Mouse (Mus musculus) embryonic facial prominence, embryonic 14.5 days (tissue): Measurements from ENCODE around the gene Zfp58. TPM values are rescaled to one million over a fixed set of nuclear protein-coding genes. Genes with fewer than 3 reads are reported as not detected.

Experiments used
- ATAC-seq: fragments of 200-750 bp; cut with Nextera tagmentation; 2 replicates; pipeline ENCODE4 v1.8.0; 2017; ENCODE audit warnings: low read depth, moderate number of reproducible peaks, moderate TSS enrichment
- DNase-seq: peaks from one replicate; pipeline ENCODE4 v3.0.0-alpha.2; 2015; ENCODE audit warnings: low spot score
- H3K27ac ChIP-seq: fragments of 300-500 bp; sonication (generic); replicated peaks from 2 replicates; pipeline ENCODE4 v1.5.1; 2014; ENCODE audit warnings: low read depth, mild to moderate bottlenecking, low read length, moderate library complexity
- H3K27me3 ChIP-seq: fragments of 300-500 bp; sonication (generic); replicated peaks from 2 replicates; pipeline ENCODE4 v1.6.1; 2014; ENCODE audit warnings: low read length; ENCODE audit not compliant: control insufficient read depth, insufficient read depth
- H3K36me3 ChIP-seq: fragments of 300-500 bp; sonication (generic); 2 replicates; pipeline ENCODE4 v1.6.1; 2014; ENCODE audit warnings: low read length, mixed read lengths; ENCODE audit not compliant: control insufficient read depth, insufficient read depth
- H3K4me1 ChIP-seq: fragments of 300-500 bp; sonication (generic); 2 replicates; pipeline ENCODE4 v1.6.1; 2014; ENCODE audit warnings: antibody characterized with exemption, low read length; ENCODE audit not compliant: control insufficient read depth, insufficient read depth
- H3K4me2 ChIP-seq: fragments of 300-500 bp; sonication (generic); 2 replicates; pipeline ENCODE4 v1.6.1; 2014; ENCODE audit warnings: low read depth, mild to moderate bottlenecking, low read length, moderate library complexity, mixed read lengths
- H3K4me3 ChIP-seq: fragments of 300-500 bp; sonication (generic); 2 replicates; pipeline ENCODE4 v1.5.1; 2014; ENCODE audit warnings: low read depth, mild to moderate bottlenecking, low read length
- H3K9ac ChIP-seq: fragments of 300-500 bp; sonication (generic); 2 replicates; pipeline ENCODE4 v1.6.1; 2014; ENCODE audit warnings: low read depth, mild to moderate bottlenecking, low read length, moderate library complexity, mixed read lengths
- H3K9me3 ChIP-seq: fragments of 300-500 bp; sonication (generic); 2 replicates; pipeline ENCODE4 v1.6.1; 2016; ENCODE audit warnings: low read length; ENCODE audit not compliant: control insufficient read depth
- WGBS: fragments of 180-500 bp; shearing (Covaris S2); extraction: QIAGEN DNeasy Blood & Tissue Kit; methylation state at CpG from one replicate; pipeline ENCODE4 v1.1.7; 2014; 5-methylcytosine and 5-hydroxymethylcytosine counted together
- polyA plus RNA-seq: library from polyadenylated mRNA; unstranded; fragments of >200 nt; fragmentation: Nextera tagmentation; extraction: Ambion mirVana; gene quantifications from 2 replicates; pipeline ENCODE4 v1.2.1, GENCODE M21; 2014

Zfp58 gene
- polyA plus RNA-seq = 11.2 and 13.8 TPM in 2 replicates

DNA sequence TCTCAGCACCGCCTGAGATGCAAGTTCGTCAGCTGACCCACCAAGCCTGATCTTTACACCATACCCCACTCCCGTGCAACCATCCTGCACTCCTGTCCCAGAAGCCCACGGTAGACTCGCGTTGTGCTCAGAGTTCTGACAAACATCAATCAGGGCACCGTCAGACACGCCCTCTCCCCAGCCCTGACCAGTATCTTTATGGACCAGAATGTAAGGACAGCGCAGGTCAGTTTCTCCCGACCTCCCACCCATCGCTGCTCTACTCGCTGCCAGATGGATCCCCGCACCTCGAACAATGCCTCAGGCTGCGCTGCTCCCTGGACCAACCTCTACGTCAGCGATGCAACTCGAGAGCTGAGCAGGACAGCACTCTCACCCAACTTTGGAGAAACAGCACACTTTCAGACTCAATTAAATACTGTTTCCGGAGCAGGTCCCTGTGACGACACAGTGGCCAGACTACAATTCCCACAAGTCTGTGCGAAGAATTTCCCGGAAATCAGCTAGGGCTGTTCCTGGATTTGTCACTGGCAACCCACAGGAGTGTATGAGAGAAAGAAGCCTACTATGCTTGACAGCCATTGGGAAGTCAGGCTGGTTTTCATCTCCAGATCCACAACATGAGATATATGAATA, at the start of gene Zfp58:
Gene Zfp58 (minus strand): TSS at position 472 of the 636 bp plus-strand sequence.
- Histone ChIP-seq H3K27ac (peak within 1 kb of the TSS; percentile 61), H3K4me1 (no peaks in the 10 kb centered on the region), H3K9ac (peak within 1 kb of the TSS; percentile 80), H3K4me2 (peak within 1 kb of the TSS; percentile 82), H3K36me3 (peaks cover 13% of the 10 kb centered on the region), H3K9me3 (0 out of 2 replicates have a peak, but pooled peaks cover 6% of the 10 kb centered on the region), H3K27me3 (no peaks in the 10 kb centered on the region), H3K4me3 (peak within 1 kb of the TSS; percentile 81)
- WGBS = under 1% methylated on average over 22 of the region's 22 CpGs
- ATAC-seq (peak; percentile 98), DNase-seq (peak; percentile 95)

- ATAC-seq = no peak
- Histone ChIP-seq H3K27ac (no peak overlapping the region), H3K36me3 (peaks cover 45% of the 10 kb centered on the region), H3K4me1 (no peaks in the 10 kb centered on the region), H3K9me3 (peaks cover 8% of the 10 kb centered on the region; the same call in 1 of the 2 replicates), H3K9ac (no peak overlapping the region), H3K27me3 (no peaks in the 10 kb centered on the region), H3K4me3 (no peak overlapping the region), H3K4me2 (no peak overlapping the region)
- 93% methylated on average over 1 of the region's 1 CpGs for WGBS
- DNase-seq = no peak
Observed at GRCm38 (mm10) chr13:67545941-67546340, 45.6 kb upstream of the Zfp58 start.

DNA sequence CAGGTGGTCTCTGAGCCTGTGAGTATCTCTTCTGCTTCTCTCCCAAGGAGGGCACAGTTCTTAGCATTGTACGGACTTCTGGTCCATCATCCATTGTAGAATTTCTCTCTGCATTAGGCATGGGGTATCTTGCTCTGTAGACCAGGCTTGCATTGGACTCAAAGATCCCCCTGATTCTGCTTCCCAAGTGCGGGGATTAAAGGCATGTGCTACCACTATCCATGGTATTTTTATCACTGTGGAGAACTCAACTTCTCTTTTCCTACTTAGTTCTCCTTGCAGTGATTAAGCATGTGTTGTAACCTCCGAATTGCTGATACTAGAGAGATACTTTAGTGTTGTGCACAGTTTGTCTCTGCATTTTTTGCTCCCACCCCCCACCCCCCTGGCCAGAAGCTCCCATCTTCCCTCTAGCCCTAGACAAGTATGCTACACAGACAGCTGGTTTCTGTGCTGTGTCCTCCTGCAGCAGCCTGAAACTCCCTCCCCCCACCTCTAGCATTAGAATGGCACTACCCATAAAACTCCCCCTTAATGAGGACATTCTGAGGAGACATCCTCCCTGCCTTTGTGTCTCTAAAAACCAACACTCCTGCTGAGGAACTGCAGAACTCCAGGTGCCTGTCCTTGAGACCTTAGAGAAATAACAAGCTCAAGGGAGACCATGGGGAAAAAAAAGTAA, 26.8 kb upstream of the Zfp58 start:
- Histone ChIP-seq H3K9ac (no peak overlapping the region), H3K27me3 (no peaks in the 10 kb centered on the region), H3K9me3 (no peaks in the 10 kb centered on the region), H3K4me3 (no peak overlapping the region), H3K4me1 (peaks cover 13% of the 10 kb centered on the region), H3K36me3 (no peaks in the 10 kb centered on the region), H3K4me2 (no peak overlapping the region), H3K27ac (no peak overlapping the region)
- WGBS = 85% methylated on average over 3 of the region's 3 CpGs
- DNase-seq (no peak), ATAC-seq (no peak)

- H3K4me1 ChIP-seq = peaks cover 13% of the 10 kb centered on the region
- H3K27me3 ChIP-seq = no peaks in the 10 kb centered on the region
- 0% methylated on average over 27 of the region's 27 CpGs for WGBS
- H3K9ac ChIP-seq = peak within 1 kb of the TSS; percentile 87
- no peaks in the 10 kb centered on the region for H3K9me3 ChIP-seq
- peak within 1 kb of the TSS; percentile 83 for H3K4me2 ChIP-seq
- H3K27ac ChIP-seq = peak within 1 kb of the TSS; percentile 68; the same call in 1 of the 2 replicates
- peak; percentile 98 for DNase-seq
- H3K4me3 ChIP-seq = peak within 1 kb of the TSS; percentile 90
- ATAC-seq = peak; percentile 99
- H3K36me3 ChIP-seq = peaks cover 9% of the 10 kb centered on the region
Observed at GRCm38 (mm10) chr13:67525753-67526410, 25.5 kb upstream of the Zfp58 start, which contains the start of the genes Gm26965 and Zfp87. TSS of gene Gm26965 (minus strand) at chr13:67526151. TSS of gene Zfp87 (minus strand) at chr13:67526177.

DNA sequence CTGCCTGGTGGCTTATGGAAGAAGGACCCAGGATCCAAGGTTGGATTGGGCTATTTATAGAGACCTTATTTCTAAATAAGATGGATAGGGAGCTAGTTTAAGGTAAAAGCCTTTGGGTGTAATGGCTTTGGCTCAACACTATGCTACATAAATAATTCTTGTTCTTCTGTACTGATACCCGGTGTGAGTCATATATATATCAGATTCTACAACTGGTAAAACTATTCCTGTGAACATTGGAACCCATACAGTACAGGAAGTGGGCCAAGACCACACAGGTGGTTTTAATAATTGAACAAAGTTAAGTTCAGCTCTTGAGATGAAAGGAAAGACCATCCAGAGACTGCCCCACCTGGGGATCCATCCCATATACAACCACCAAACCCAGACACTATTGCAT, 553 bp upstream of the Zfp58 start:
- ATAC-seq = no peak
- 83% methylated on average over 1 of the region's 1 CpGs for WGBS
- no peak for DNase-seq
- Histone ChIP-seq H3K9me3 (0 out of 2 replicates have a peak, but pooled peaks cover 1% of the 10 kb centered on the region), H3K9ac (no peak overlapping the region), H3K27ac (no peak overlapping the region), H3K4me2 (no peak overlapping the region), H3K27me3 (no peaks in the 10 kb centered on the region), H3K4me1 (no peaks in the 10 kb centered on the region), H3K36me3 (0 out of 2 replicates have a peak, but pooled peaks cover 6% of the 10 kb centered on the region), H3K4me3 (no peak overlapping the region)

DNA sequence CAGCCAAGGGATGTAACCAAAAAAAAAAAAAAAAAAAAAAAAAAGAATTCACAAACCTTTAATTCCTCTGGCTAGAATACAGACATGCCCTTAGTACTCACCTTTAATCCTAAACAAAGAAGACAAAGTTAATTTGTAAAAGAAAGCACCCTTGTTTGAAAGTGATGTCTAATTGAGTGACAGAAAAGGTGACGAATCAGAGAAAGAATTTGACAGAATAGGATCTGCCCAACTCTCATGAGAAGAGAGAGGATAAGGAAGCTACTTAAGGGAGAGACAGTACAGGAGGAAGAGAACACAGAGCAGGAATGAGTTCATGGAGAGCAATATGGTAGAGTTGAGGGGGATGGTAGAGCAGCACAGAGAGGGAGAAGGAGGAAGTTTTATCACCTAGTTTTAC, 4.7 kb downstream of the Zfp58 start:
- Histone ChIP-seq H3K27me3 (no peaks in the 10 kb centered on the region), H3K9ac (no peak overlapping the region), H3K4me2 (no peak overlapping the region), H3K4me3 (no peak overlapping the region), H3K4me1 (no peaks in the 10 kb centered on the region), H3K36me3 (peaks cover 57% of the 10 kb centered on the region), H3K27ac (no peak overlapping the region), H3K9me3 (peaks cover 44% of the 10 kb centered on the region)
- no peak for ATAC-seq
- 97% methylated on average over 1 of the region's 1 CpGs for WGBS
- DNase-seq = no peak

GRCm38 (mm10) chr13:67484424-67484811, 15.9 kb downstream of the Zfp58 start:
- Histone ChIP-seq H3K27ac (no peak overlapping the region), H3K4me3 (peak overlapping the region; percentile 53), H3K36me3 (peaks cover 20% of the 10 kb centered on the region), H3K4me1 (no peaks in the 10 kb centered on the region), H3K4me2 (peak overlapping the region; percentile 57), H3K27me3 (no peaks in the 10 kb centered on the region), H3K9me3 (0 out of 2 replicates have a peak, but pooled peaks cover 5% of the 10 kb centered on the region), H3K9ac (peak overlapping the region; percentile 60; the same call in 1 of the 2 replicates)
- DNase-seq (no peak), ATAC-seq (peak; percentile 54)
- WGBS = 42% methylated on average over 8 of the region's 8 CpGs

- Histone ChIP-seq H3K36me3 (peaks cover 16% of the 10 kb centered on the region), H3K27me3 (no peaks in the 10 kb centered on the region), H3K4me2 (peak within 1 kb of the TSS; percentile 57), H3K9me3 (0 out of 2 replicates have a peak, but pooled peaks cover 5% of the 10 kb centered on the region), H3K4me1 (no peaks in the 10 kb centered on the region), H3K4me3 (peak within 1 kb of the TSS; percentile 53), H3K27ac (no peak within 1 kb of the TSS), H3K9ac (peak within 1 kb of the TSS; percentile 60)
- DNase-seq (peak; percentile 96), ATAC-seq (peak; percentile 96)
- WGBS = 4% methylated on average over 20 of the region's 20 CpGs
Observed at GRCm38 (mm10) chr13:67483625-67484423, 16.5 kb downstream of the Zfp58 start, which contains the start of gene Zfp874b. TSS of gene Zfp874b (minus strand) at chr13:67484258.
